Mouse (Mus musculus) E14TG2a.4 (cell line): ENCODE data around the gene Sec61g.

Source experiments
- CTCF ChIP-seq: conservative IDR thresholded peaks from 2 replicates; pipeline ENCODE4 v1.5.1; 2014; ENCODE audit warnings: low read length
- NANOG ChIP-seq: IDR thresholded peaks from 2 replicates; pipeline ENCODE4 v1.6.1; 2014; ENCODE audit warnings: borderline replicate concordance, low read length, mixed read lengths
- POU5F1 ChIP-seq: IDR thresholded peaks from 2 replicates; pipeline ENCODE4 v1.6.1; 2014; ENCODE audit warnings: low read length, borderline replicate concordance

GRCm38 (mm10) chr11:16524917-16525640 lies 16.8 kb upstream of the Sec61g start:
- peak; percentile 18 for TF ChIP-seq CTCF
- TF ChIP-seq NANOG = no peak
- TF ChIP-seq POU5F1 = no peak
